Mouse (Mus musculus) right cerebral cortex, postnatal 36 days (tissue): ENCODE results near the gene Ccdc32.
A peak's percentile ranks its signal among the peaks of the same experiment; 100 is the strongest.

Experiments
- DNase-seq, 2 experiments: peaks; one replicate each; pipeline ENCODE4 v3.0.0; 2022; ENCODE audit warnings: low spot score in 2 of 2, mixed read lengths in 1 of 2

Ccdc32 gene

GRCm38 (mm10) chr2:119015604-119016180, 13.5 kb downstream of the Ccdc32 start:
- DNase-seq, result no peak

- DNase-seq, result no peak
Observed at GRCm38 (mm10) chr2:119014989-119015388, 14.2 kb downstream of the Ccdc32 start.

- no peak for DNase-seq
Observed at GRCm38 (mm10) chr2:119009376-119009775, 19.8 kb downstream of the Ccdc32 start.

- DNase-seq, result no peak
Observed at GRCm38 (mm10) chr2:119006886-119007285, 22.3 kb downstream of the Ccdc32 start.

- no peak for DNase-seq
Observed at GRCm38 (mm10) chr2:118999025-118999639, 30.1 kb downstream of the Ccdc32 start.

- no peak for DNase-seq
Observed at GRCm38 (mm10) chr2:118998115-118998866, 30.9 kb downstream of the Ccdc32 start.

- DNase-seq, result no peak
Observed at GRCm38 (mm10) chr2:118996798-118997105, 32.4 kb downstream of the Ccdc32 start.

- no peak for DNase-seq
Observed at GRCm38 (mm10) chr2:118995919-118996797, 33.0 kb downstream of the Ccdc32 start.

- peak; percentile 37 to 56 for DNase-seq
Observed at GRCm38 (mm10) chr2:118995490-118995889, 33.7 kb downstream of the Ccdc32 start.

- no peak for DNase-seq
Observed at GRCm38 (mm10) chr2:118983812-118984211, 45.4 kb downstream of the Ccdc32 start.

GRCm38 (mm10) chr2:118980841-118981240, 48.4 kb downstream of the Ccdc32 start:
- DNase-seq, result no peak

- no peak for DNase-seq
Observed at GRCm38 (mm10) chr2:118978064-118978463, 51.1 kb downstream of the Ccdc32 start.

- no peak for DNase-seq
Observed at GRCm38 (mm10) chr2:118976941-118977340, 52.3 kb downstream of the Ccdc32 start.

- DNase-seq, result peak; percentile 64 to 67
Observed at GRCm38 (mm10) chr2:118976282-118976929, 52.8 kb downstream of the Ccdc32 start.

- DNase-seq, result no peak
Observed at GRCm38 (mm10) chr2:118975855-118976254, 53.3 kb downstream of the Ccdc32 start.

- peak; percentile 47 to 70 for DNase-seq
Observed at GRCm38 (mm10) chr2:118972687-118973376, 56.4 kb downstream of the Ccdc32 start.

- no peak for DNase-seq
Observed at GRCm38 (mm10) chr2:118972048-118972447, 57.1 kb downstream of the Ccdc32 start.

- no peak for DNase-seq
Observed at GRCm38 (mm10) chr2:118969585-118970147, 59.5 kb downstream of the Ccdc32 start.
